Mouse (Mus musculus): Measurements from ENCODE around the gene Ano9. TPM values are rescaled to one million over a fixed set of nuclear protein-coding genes. Genes with fewer than 3 reads are reported as not detected.

The Ano9 gene
- total RNA-seq, 2 experiments from 2014 or later: not detected

GRCm38 (mm10) chr7:141115874-141116273, 1.7 kb downstream of the Ano9 start:
- intact Hi-C loops (cut with DNase I): no loop called here

GRCm38 (mm10) chr7:141103161-141103560, 14.4 kb downstream of the Ano9 start:
- no peak for DNase-seq
- intact Hi-C loops (cut with DNase I): no loop called here

More at GRCm38 (mm10) chr7:141115874-141116273, 1.7 kb downstream of the Ano9 start:
- no peak for DNase-seq

- DNase-seq: no peak
- intact Hi-C loops (cut with DNase I): no loop called here
Measured at GRCm38 (mm10) chr7:141099911-141100691, 17.5 kb downstream of the Ano9 start, which contains the start of gene Sigirr. Sigirr (minus strand) TSS chr7:141100572.

GRCm38 (mm10) chr7:141097177-141097576, 20.4 kb downstream of the Ano9 start:
- intact Hi-C loops (cut with DNase I): no loop called here
- no peak for DNase-seq

GRCm38 (mm10) chr7:141096649-141097056, 21.0 kb downstream of the Ano9 start:
- intact Hi-C loops (cut with DNase I): no loop called here
- DNase-seq: peak in 1 of 2 experiments; percentile 48

GRCm38 (mm10) chr7:141096021-141096420, 21.6 kb downstream of the Ano9 start:
- intact Hi-C loops (cut with DNase I): no loop called here
- no peak for DNase-seq

- intact Hi-C loops (cut with DNase I): no loop called here
- no peak for DNase-seq
Measured at GRCm38 (mm10) chr7:141094487-141095205, 23.0 kb downstream of the Ano9 start.

GRCm38 (mm10) chr7:141093950-141094349, 23.7 kb downstream of the Ano9 start:
- DNase-seq: no peak
- intact Hi-C loops (cut with DNase I): loop anchor here (2.0 kb wide), 1 partner anchor 29 kb away; the partner anchor contains the start of gene Ptdss2

- peak; percentile 73 to 83 for DNase-seq
- intact Hi-C loops (cut with DNase I): loop anchor here (1.0 to 2.0 kb wide), 2 partner anchors 31 to 84 kb away; partner anchors contain the start of gene Ptdss2
Measured at GRCm38 (mm10) chr7:141092051-141092735, 25.4 kb downstream of the Ano9 start.

- intact Hi-C loops (cut with DNase I): no loop called here
- no peak for DNase-seq
Measured at GRCm38 (mm10) chr7:141090228-141090627, 27.4 kb downstream of the Ano9 start.

GRCm38 (mm10) chr7:141088473-141088872, 29.1 kb downstream of the Ano9 start:
- no peak for DNase-seq
- intact Hi-C loops (cut with DNase I): no loop called here

- intact Hi-C loops (cut with DNase I): no loop called here
- DNase-seq: no peak
Measured at GRCm38 (mm10) chr7:141087894-141088293, 29.7 kb downstream of the Ano9 start.

- no peak for DNase-seq
- intact Hi-C loops (cut with DNase I): no loop called here
Measured at GRCm38 (mm10) chr7:141079481-141080449, 37.8 kb downstream of the Ano9 start.

- no peak for DNase-seq
- intact Hi-C loops (cut with DNase I): no loop called here
Measured at GRCm38 (mm10) chr7:141078876-141079275, 38.7 kb downstream of the Ano9 start.

GRCm38 (mm10) chr7:141077841-141078240, 39.8 kb downstream of the Ano9 start, which contains the start of gene Pkp3:
Pkp3 (plus strand) TSS chr7:141078218.
- intact Hi-C loops (cut with DNase I): no loop called here
- no peak for DNase-seq

GRCm38 (mm10) chr7:141073782-141074181, 43.8 kb downstream of the Ano9 start:
- intact Hi-C loops (cut with DNase I): no loop called here
- no peak for DNase-seq

GRCm38 (mm10) chr7:141072017-141072745, 45.4 kb downstream of the Ano9 start:
- intact Hi-C loops (cut with DNase I): no loop called here
- DNase-seq: no peak

- DNase-seq: peak; percentile 57 to 58
- intact Hi-C loops (cut with DNase I): no loop called here
Measured at GRCm38 (mm10) chr7:141070058-141070862, 47.3 kb downstream of the Ano9 start.

All from gastrocnemius, postnatal 36 days (tissue).